Mouse (Mus musculus) embryonic facial prominence, embryonic 14.5 days (tissue): ENCODE data around the gene Rspo1. TPM values are rescaled to one million over a fixed set of nuclear protein-coding genes. Genes with fewer than 3 reads are reported as not detected.

Source experiments
- ATAC-seq: fragments of 200-750 bp; cut with Nextera tagmentation; 2 replicates; pipeline ENCODE4 v1.8.0; 2017; ENCODE audit warnings: low read depth, moderate number of reproducible peaks, moderate TSS enrichment
- DNase-seq: peaks from one replicate; pipeline ENCODE4 v3.0.0-alpha.2; 2015; ENCODE audit warnings: low spot score
- H3K27ac ChIP-seq: fragments of 300-500 bp; sonication (generic); replicated peaks from 2 replicates; pipeline ENCODE4 v1.5.1; 2014; ENCODE audit warnings: low read depth, mild to moderate bottlenecking, low read length, moderate library complexity
- H3K27me3 ChIP-seq: fragments of 300-500 bp; sonication (generic); replicated peaks from 2 replicates; pipeline ENCODE4 v1.6.1; 2014; ENCODE audit warnings: low read length; ENCODE audit not compliant: control insufficient read depth, insufficient read depth
- H3K36me3 ChIP-seq: fragments of 300-500 bp; sonication (generic); 2 replicates; pipeline ENCODE4 v1.6.1; 2014; ENCODE audit warnings: low read length, mixed read lengths; ENCODE audit not compliant: control insufficient read depth, insufficient read depth
- H3K4me1 ChIP-seq: fragments of 300-500 bp; sonication (generic); 2 replicates; pipeline ENCODE4 v1.6.1; 2014; ENCODE audit warnings: antibody characterized with exemption, low read length; ENCODE audit not compliant: control insufficient read depth, insufficient read depth
- H3K4me2 ChIP-seq: fragments of 300-500 bp; sonication (generic); 2 replicates; pipeline ENCODE4 v1.6.1; 2014; ENCODE audit warnings: low read depth, mild to moderate bottlenecking, low read length, moderate library complexity, mixed read lengths
- H3K4me3 ChIP-seq: fragments of 300-500 bp; sonication (generic); 2 replicates; pipeline ENCODE4 v1.5.1; 2014; ENCODE audit warnings: low read depth, mild to moderate bottlenecking, low read length
- H3K9ac ChIP-seq: fragments of 300-500 bp; sonication (generic); 2 replicates; pipeline ENCODE4 v1.6.1; 2014; ENCODE audit warnings: low read depth, mild to moderate bottlenecking, low read length, moderate library complexity, mixed read lengths
- H3K9me3 ChIP-seq: fragments of 300-500 bp; sonication (generic); 2 replicates; pipeline ENCODE4 v1.6.1; 2016; ENCODE audit warnings: low read length; ENCODE audit not compliant: control insufficient read depth
- WGBS: fragments of 180-500 bp; shearing (Covaris S2); extraction: QIAGEN DNeasy Blood & Tissue Kit; methylation state at CpG from one replicate; pipeline ENCODE4 v1.1.7; 2014; 5-methylcytosine and 5-hydroxymethylcytosine counted together
- polyA plus RNA-seq: library from polyadenylated mRNA; unstranded; fragments of >200 nt; fragmentation: Nextera tagmentation; extraction: Ambion mirVana; gene quantifications from 2 replicates; pipeline ENCODE4 v1.2.1, GENCODE M21; 2014

Gene Rspo1
- polyA plus RNA-seq, 1 experiment from 2014 or later, result 10.0 TPM

DNA sequence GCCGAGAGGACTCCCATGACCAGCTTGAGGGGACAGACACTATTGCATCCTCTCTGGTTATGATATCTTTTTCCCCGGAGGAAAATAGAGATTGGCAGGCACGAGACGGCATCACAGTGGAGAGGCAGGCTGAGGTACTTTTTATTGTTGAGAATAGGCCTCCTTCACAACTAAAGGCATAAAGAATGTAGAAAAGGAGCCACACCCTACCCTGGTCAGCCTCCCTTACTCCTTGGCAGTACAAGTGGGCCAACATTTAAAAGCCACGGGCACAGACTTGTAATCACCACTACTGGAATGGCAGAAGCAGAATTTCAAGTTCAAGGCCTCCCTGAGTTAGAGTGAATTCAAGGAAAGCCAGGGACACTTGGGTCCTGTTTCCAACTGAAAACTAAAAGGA is 71.8 kb downstream of the Rspo1 start:
- Histone ChIP-seq H3K4me3 (no peak overlapping the region), H3K9ac (no peak overlapping the region; the same call in 1 of the 2 replicates), H3K4me1 (peaks cover 11% of the 10 kb centered on the region), H3K4me2 (no peak overlapping the region), H3K9me3 (no peaks in the 10 kb centered on the region), H3K27me3 (no peaks in the 10 kb centered on the region), H3K27ac (no peak overlapping the region), H3K36me3 (peaks cover 31% of the 10 kb centered on the region)
- 37% methylated on average over 5 of the region's 5 CpGs for WGBS
- no peak for DNase-seq
- 0 out of 2 replicates have a peak, but pooled peaks have one; percentile 7 for ATAC-seq

Other genes with a start within 250 kb of the Rspo1 start
- 23.7 and 29.5 TPM in 2 replicates for gene Inpp5b, start 244.6 kb upstream of the Rspo1 start, polyA plus RNA-seq
- gene Mtf1, start 184.3 kb upstream of the Rspo1 start, polyA plus RNA-seq, result 9.9 and 11.5 TPM in 2 replicates
- gene Yrdc, start 135.8 kb upstream of the Rspo1 start, polyA plus RNA-seq, result 40.6 and 42.6 TPM in 2 replicates
- 64.2 and 64.4 TPM in 2 replicates for gene 1110065P20Rik, start 135.2 kb upstream of the Rspo1 start, polyA plus RNA-seq
- gene Maneal, start 124.3 kb upstream of the Rspo1 start, polyA plus RNA-seq, result 1.4 and 2.0 TPM in 2 replicates
- gene Epha10, start 105.5 kb upstream of the Rspo1 start, polyA plus RNA-seq, result 0.29 and 0.58 TPM in 2 replicates
- 2.8 and 4.2 TPM in 2 replicates for gene 9930104L06Rik, start 49.4 kb upstream of the Rspo1 start, polyA plus RNA-seq
- gene Cdca8, start 47.1 kb upstream of the Rspo1 start, polyA plus RNA-seq, result 70.3 and 90.3 TPM in 2 replicates
- 72.5 and 81.2 TPM in 2 replicates for gene Gnl2, start 30.2 kb downstream of the Rspo1 start, polyA plus RNA-seq
- gene Dnali1, start 79.3 kb downstream of the Rspo1 start, polyA plus RNA-seq, result 0.71 and 4.3 TPM in 2 replicates
- gene Snip1, start 80.2 kb downstream of the Rspo1 start, polyA plus RNA-seq, result 26.2 and 29.9 TPM in 2 replicates
- gene Meaf6, start 98.7 kb downstream of the Rspo1 start, polyA plus RNA-seq, result 53.5 and 56.4 TPM in 2 replicates
- gene Zc3h12a, start 141.4 kb downstream of the Rspo1 start, polyA plus RNA-seq, result 0.71 and 1.2 TPM in 2 replicates